Mouse (Mus musculus) stomach, postnatal 0 days (tissue): ENCODE results near the gene Apbb2. TPM values are rescaled to one million over a fixed set of nuclear protein-coding genes. Genes with fewer than 3 reads are reported as not detected.

Experiments used
- ATAC-seq: fragments of 200-750 bp; cut with Nextera tagmentation; 2 replicates; pipeline ENCODE4 v1.8.0; 2017; ENCODE audit not compliant: low FRiP score, low TSS enrichment
- DNase-seq: peaks from one replicate; pipeline ENCODE4 v3.0.0-alpha.2; 2016; ENCODE audit warnings: low spot score
- H3K27ac ChIP-seq: fragments of 300-500 bp; sonication (generic); replicated peaks from 2 replicates; pipeline ENCODE4 v1.5.1; 2014; ENCODE audit warnings: mild to moderate bottlenecking, control low read depth
- H3K27me3 ChIP-seq: fragments of 300-500 bp; sonication (generic); 2 replicates; pipeline ENCODE4 v1.6.1; 2014; ENCODE audit warnings: low read length; ENCODE audit not compliant: control insufficient read depth, insufficient read depth
- H3K36me3 ChIP-seq: fragments of 300-500 bp; sonication (generic); 2 replicates; pipeline ENCODE4 v1.6.1; 2014; ENCODE audit warnings: low read length, mixed read lengths; ENCODE audit not compliant: control insufficient read depth, insufficient read depth
- H3K4me1 ChIP-seq: fragments of 300-500 bp; sonication (generic); replicated peaks from 2 replicates; pipeline ENCODE4 v1.6.1; 2014; ENCODE audit warnings: antibody characterized with exemption; ENCODE audit not compliant: control insufficient read depth, insufficient read depth
- H3K4me2 ChIP-seq: fragments of 300-500 bp; sonication (generic); replicated peaks from 2 replicates; pipeline ENCODE4 v1.6.1; 2014; ENCODE audit warnings: low read depth, mild to moderate bottlenecking, control low read depth, moderate library complexity
- H3K4me3 ChIP-seq: fragments of 300-500 bp; sonication (generic); 2 replicates; pipeline ENCODE4 v1.5.1; 2014; ENCODE audit warnings: low read depth, low read length, control low read depth
- H3K9ac ChIP-seq: fragments of 300-500 bp; sonication (generic); 2 replicates; pipeline ENCODE4 v1.6.1; 2014; ENCODE audit warnings: mild to moderate bottlenecking, low read length, control low read depth, mixed read lengths
- H3K9me3 ChIP-seq: fragments of 300-500 bp; sonication (generic); 2 replicates; pipeline ENCODE4 v1.6.1; 2016; ENCODE audit warnings: low read length; ENCODE audit not compliant: control insufficient read depth
- CTCF ChIP-seq: IDR thresholded peaks from 2 replicates; pipeline ENCODE4 v1.5.1; 2016; ENCODE audit warnings: antibody characterized with exemption, low read depth, mild to moderate bottlenecking, moderate library complexity
- EP300 ChIP-seq: optimal IDR thresholded peaks from 2 replicates; pipeline ENCODE3; 2016; ENCODE audit warnings: antibody characterized with exemption
- WGBS: fragments of 180-500 bp; shearing (Covaris S2); extraction: QIAGEN DNeasy Blood & Tissue Kit; methylation state at CpG from one replicate; pipeline ENCODE4 v1.1.7; 2014; 5-methylcytosine and 5-hydroxymethylcytosine counted together
- polyA plus RNA-seq: library from polyadenylated mRNA; unstranded; fragments of >200 nt; fragmentation: Nextera tagmentation; extraction: Ambion mirVana; gene quantifications from 2 replicates; pipeline ENCODE4 v1.2.1, GENCODE M21; 2015

Apbb2 gene
- polyA plus RNA-seq, 1 experiment from 2014 or later: 18.3 TPM

- no peaks in the 10 kb centered on the region for H3K9me3 ChIP-seq
- TF ChIP-seq CTCF: no peak
- no peak for TF ChIP-seq EP300
- no peak overlapping the region for H3K27ac ChIP-seq
- no peak overlapping the region for H3K4me3 ChIP-seq
- WGBS: 72% methylated on average over 7 of the region's 7 CpGs
- no peak for DNase-seq
- no peaks in the 10 kb centered on the region for H3K4me1 ChIP-seq
- no peak overlapping the region for H3K4me2 ChIP-seq
- no peak for ATAC-seq
- H3K27me3 ChIP-seq: no peaks in the 10 kb centered on the region
- H3K36me3 ChIP-seq: no peaks in the 10 kb centered on the region
- H3K9ac ChIP-seq: no peak overlapping the region
These were observed 9.2 kb upstream of the Apbb2 start for GRCm38 (mm10) chr5:66627805-66628204.

- TF ChIP-seq CTCF (peak; percentile 78), EP300 (no peak)
- ATAC-seq: peak; percentile 86
- H3K9ac ChIP-seq: peak overlapping the region; percentile 67
- peak overlapping the region; percentile 71 for H3K4me2 ChIP-seq
- peak; percentile 94 for DNase-seq
- no peaks in the 10 kb centered on the region for H3K9me3 ChIP-seq
- peak overlapping the region; percentile 59 for H3K27ac ChIP-seq
- no peaks in the 10 kb centered on the region for H3K36me3 ChIP-seq
- no peaks in the 10 kb centered on the region for H3K27me3 ChIP-seq
- peak overlapping the region; percentile 58 for H3K4me3 ChIP-seq
- H3K4me1 ChIP-seq: no peaks in the 10 kb centered on the region
- under 1% methylated on average over 35 of the region's 41 CpGs for WGBS
These were observed 1.6 kb upstream of the Apbb2 start for GRCm38 (mm10) chr5:66620191-66620625.

- Histone ChIP-seq H3K9me3 (no peaks in the 10 kb centered on the region), H3K27ac (peak overlapping the region; percentile 59), H3K9ac (peak overlapping the region; percentile 67), H3K4me3 (peak overlapping the region; percentile 58), H3K4me2 (peak overlapping the region; percentile 71), H3K27me3 (no peaks in the 10 kb centered on the region), H3K36me3 (no peaks in the 10 kb centered on the region), H3K4me1 (no peaks in the 10 kb centered on the region)
- DNase-seq (no peak), ATAC-seq (no peak)
- 48% methylated on average over 8 of the region's 8 CpGs for WGBS
- TF ChIP-seq EP300: no peak
- no peak for TF ChIP-seq CTCF
These were observed 1.1 kb upstream of the Apbb2 start for GRCm38 (mm10) chr5:66619675-66620074.

GRCm38 (mm10) chr5:66619195-66619594 lies 611 bp upstream of the Apbb2 start:
- TF ChIP-seq CTCF (no peak), EP300 (no peak)
- H3K27ac ChIP-seq: peak overlapping the region; percentile 56
- H3K4me3 ChIP-seq: peak overlapping the region; percentile 93
- H3K9ac ChIP-seq: no peak overlapping the region
- WGBS: 47% methylated on average over 11 of the region's 11 CpGs
- H3K4me1 ChIP-seq: no peaks in the 10 kb centered on the region
- H3K27me3 ChIP-seq: no peaks in the 10 kb centered on the region
- no peak for ATAC-seq
- H3K4me2 ChIP-seq: peak overlapping the region; percentile 98
- no peaks in the 10 kb centered on the region for H3K36me3 ChIP-seq
- no peak for DNase-seq
- H3K9me3 ChIP-seq: no peaks in the 10 kb centered on the region

- Histone ChIP-seq H3K9me3 (no peaks in the 10 kb centered on the region), H3K27me3 (no peaks in the 10 kb centered on the region), H3K4me3 (peak overlapping the region; percentile 93), H3K36me3 (no peaks in the 10 kb centered on the region), H3K4me2 (peak overlapping the region; percentile 98), H3K4me1 (no peaks in the 10 kb centered on the region), H3K9ac (peak overlapping the region; percentile 88), H3K27ac (peak overlapping the region; percentile 93)
- DNase-seq (peak; percentile 59), ATAC-seq (peak; percentile 53)
- under 1% methylated on average over 47 of the region's 54 CpGs for WGBS
- TF ChIP-seq EP300: no peak
- no peak for TF ChIP-seq CTCF
These were observed 593 bp downstream of the Apbb2 start for GRCm38 (mm10) chr5:66617921-66618460.

- 66% methylated on average over 4 of the region's 4 CpGs for WGBS
- H3K36me3 ChIP-seq: no peaks in the 10 kb centered on the region
- no peak overlapping the region for H3K9ac ChIP-seq
- H3K9me3 ChIP-seq: no peaks in the 10 kb centered on the region
- ATAC-seq (no peak), DNase-seq (no peak)
- no peaks in the 10 kb centered on the region for H3K27me3 ChIP-seq
- no peak overlapping the region for H3K4me3 ChIP-seq
- no peaks in the 10 kb centered on the region for H3K4me1 ChIP-seq
- no peak for TF ChIP-seq EP300
- TF ChIP-seq CTCF: no peak
- no peak overlapping the region for H3K4me2 ChIP-seq
- no peak overlapping the region for H3K27ac ChIP-seq
These were observed 3.6 kb downstream of the Apbb2 start for GRCm38 (mm10) chr5:66614940-66615339.
